In genomic region chr11:52278991-52279390, GRCm38 (mm10) we compare ENCODE assay signal across 20 mouse cellular contexts.
"Had no signal": no experiment of that assay in that cellular context is flagged by ENCODE, and none has a peak within 500 bp of the region (broad histone marks: within the 10 kb centered on the region; RNA-seq: fewer than 3 reads in every experiment).

No protein-coding gene starts in this region.

- H3K9me3 ChIP-seq: limb, embryonic 10.5 days; limb, embryonic 13.5 days; liver, embryonic 12.5 days; liver, embryonic 15.5 days; lung, embryonic 15.5 days; neural tube, embryonic 12.5 days; neural tube, embryonic 15.5 days had no signal

- DNase-seq: kidney, adult 18-20 months; kidney, adult 9 months; kidney, postnatal 14 days; kidney, postnatal 4 days; liver; lung, adult 18-20 months; lung, postnatal 14 days; midbrain, embryonic 14.5 days; right cerebral cortex, adult 18-20 months; right cerebral cortex, postnatal 14 days; right cerebral cortex, postnatal 4 days had no signal

- H3K27ac ChIP-seq: limb, embryonic 10.5 days; limb, embryonic 13.5 days; liver, embryonic 12.5 days; liver, embryonic 15.5 days; lung, embryonic 15.5 days; neural tube, embryonic 12.5 days; neural tube, embryonic 15.5 days had no signal

- ATAC-seq: intestine, embryonic 16.5 days; liver, embryonic 12.5 days had no signal

- H3K4me2 ChIP-seq: limb, embryonic 13.5 days; liver, embryonic 12.5 days; liver, embryonic 15.5 days; lung, embryonic 15.5 days; midbrain, embryonic 11.5 days; neural tube, embryonic 12.5 days; neural tube, embryonic 15.5 days had no signal

- H3K4me3 ChIP-seq: limb, embryonic 10.5 days; limb, embryonic 13.5 days; liver, embryonic 12.5 days; liver, embryonic 15.5 days; lung, embryonic 15.5 days; neural tube, embryonic 12.5 days; neural tube, embryonic 15.5 days had no signal

- H3K9ac ChIP-seq: limb, embryonic 13.5 days; liver, embryonic 12.5 days; liver, embryonic 15.5 days; lung, embryonic 15.5 days; neural tube, embryonic 12.5 days; neural tube, embryonic 15.5 days had no signal

- H3K36me3 ChIP-seq: limb, embryonic 13.5 days; liver, embryonic 12.5 days; liver, embryonic 15.5 days; neural tube, embryonic 12.5 days; neural tube, embryonic 15.5 days had no signal

- H3K27me3 ChIP-seq: lung, embryonic 15.5 days had no signal
